Mouse (Mus musculus): ENCODE measurements around the gene Apeh.
"Not testable (repeated sequence)": the region's sequence is repeated elsewhere in the genome, so short reads cannot be mapped to it uniquely, and the experiment has no call there.

Gene Apeh

DNA sequence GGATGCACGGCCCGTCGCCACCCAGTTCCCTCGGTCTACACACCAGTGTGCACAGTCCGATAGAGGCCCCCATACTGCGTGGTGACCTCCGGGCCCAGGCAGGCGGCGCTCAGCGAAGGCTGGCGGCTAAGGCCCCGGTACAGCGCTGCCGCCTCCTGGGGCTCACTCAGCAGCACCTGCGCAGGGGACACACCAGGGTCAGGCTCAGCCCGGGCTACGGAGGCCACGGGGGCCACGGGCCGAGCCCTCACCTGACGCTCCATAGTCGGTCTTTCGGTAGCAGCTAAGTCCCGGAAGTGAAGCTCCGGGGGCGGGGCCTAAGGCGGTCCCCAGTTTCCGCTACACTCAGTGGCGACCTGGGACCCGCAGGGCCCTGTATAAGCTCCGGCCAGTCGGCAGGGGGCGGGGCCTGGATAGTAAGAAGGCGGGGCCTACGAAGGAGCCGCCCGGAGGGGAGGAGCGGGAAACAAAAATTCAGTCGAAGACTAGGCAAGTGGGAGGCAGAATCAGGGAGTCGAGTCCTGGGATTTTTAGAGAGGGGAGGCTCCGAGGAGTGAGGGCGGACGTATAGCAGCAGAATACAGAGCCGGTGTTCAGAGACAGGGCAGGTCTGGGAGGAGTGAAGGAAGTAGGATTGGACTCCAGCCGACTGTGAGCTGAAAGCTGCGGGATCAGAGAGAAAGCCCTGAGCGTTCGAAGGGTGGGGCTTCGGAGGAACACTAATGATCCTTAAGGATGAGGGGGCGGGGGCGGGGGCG is at the start of gene Apeh:
Gene Apeh, minus strand, starts transcription at position 423 of the 758 bp plus-strand sequence.
- DNase-seq (ENCODE audit: low read depth, low spot score): peak; percentile 97

DNA sequence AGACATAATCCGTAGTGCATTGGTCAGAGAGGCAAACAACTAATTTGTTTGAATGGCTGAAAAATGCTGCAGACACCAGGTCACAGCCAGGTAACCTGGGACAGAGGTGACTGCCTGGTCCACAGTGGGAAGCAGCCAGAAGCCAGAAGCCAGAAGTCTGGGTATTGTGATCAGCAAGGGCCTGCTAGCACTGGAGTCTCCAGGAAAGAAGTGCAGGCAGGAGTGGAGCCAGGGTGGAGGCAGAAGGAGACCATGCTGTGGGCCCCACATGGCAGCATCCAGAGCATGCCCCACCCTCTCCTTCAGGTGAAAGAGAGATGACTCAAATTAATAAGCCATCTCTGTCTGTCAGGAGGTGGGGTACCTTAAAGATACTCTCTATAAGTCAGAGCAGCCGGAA is 49.1 kb upstream of the Apeh start:
- DNase-seq (ENCODE audit: low read depth, low spot score): no peak

DNA sequence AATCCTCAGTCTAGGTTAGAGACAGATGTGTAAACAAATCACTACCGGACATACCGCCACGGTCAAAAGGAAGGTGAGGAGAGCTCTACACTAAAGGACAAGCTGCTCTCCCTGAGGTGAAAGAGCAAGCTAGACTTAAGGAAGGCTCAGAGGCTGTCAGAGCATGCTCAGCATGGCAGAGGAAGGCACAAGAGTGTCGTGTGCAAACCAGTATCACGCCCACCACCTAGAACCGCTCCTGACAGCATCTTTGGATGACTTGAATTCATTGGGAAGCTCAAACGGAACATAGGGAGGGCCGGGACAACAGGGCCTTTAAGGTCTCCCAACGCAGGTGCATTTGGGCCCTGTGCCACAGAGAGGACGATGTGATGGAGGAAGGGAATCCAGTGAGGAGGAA is 47.0 kb upstream of the Apeh start:
- DNase-seq (ENCODE audit: low read depth, low spot score): no peak

DNA sequence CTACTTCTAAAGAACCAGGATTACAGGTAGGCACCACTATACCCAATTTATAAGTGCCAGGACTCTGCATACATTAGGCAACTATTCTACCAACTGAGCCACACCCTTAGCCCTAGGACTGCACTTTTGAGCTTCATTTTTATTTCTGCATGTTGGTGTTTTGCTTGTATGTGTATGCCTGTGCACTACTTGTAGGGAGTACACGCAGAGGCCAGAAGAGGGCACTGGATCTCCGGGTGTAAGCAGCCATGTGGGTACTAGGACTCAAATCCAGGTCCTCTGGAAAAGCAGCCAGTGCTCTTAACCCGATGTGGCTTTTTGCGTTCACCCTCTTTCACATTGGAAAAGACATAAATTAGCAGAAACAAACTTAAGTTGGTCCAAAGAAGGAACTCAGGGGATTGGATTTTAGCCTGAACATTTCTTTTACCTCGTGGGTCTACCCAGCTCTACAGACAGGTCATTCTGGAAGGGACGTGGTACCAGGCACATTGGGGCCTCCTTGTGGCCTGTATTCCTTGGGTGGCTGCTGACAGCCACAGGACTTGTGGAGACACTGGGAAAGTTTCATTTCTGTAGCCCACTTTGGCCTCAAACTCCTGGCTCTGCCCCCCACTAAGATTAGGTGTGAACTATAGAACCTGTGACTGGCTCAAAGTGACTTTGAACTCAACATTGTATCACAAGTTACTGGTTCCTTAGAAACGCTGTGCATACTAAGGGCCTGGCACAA is 45.7 kb upstream of the Apeh start:
- DNase-seq (ENCODE audit: low read depth, low spot score): no peak

DNA sequence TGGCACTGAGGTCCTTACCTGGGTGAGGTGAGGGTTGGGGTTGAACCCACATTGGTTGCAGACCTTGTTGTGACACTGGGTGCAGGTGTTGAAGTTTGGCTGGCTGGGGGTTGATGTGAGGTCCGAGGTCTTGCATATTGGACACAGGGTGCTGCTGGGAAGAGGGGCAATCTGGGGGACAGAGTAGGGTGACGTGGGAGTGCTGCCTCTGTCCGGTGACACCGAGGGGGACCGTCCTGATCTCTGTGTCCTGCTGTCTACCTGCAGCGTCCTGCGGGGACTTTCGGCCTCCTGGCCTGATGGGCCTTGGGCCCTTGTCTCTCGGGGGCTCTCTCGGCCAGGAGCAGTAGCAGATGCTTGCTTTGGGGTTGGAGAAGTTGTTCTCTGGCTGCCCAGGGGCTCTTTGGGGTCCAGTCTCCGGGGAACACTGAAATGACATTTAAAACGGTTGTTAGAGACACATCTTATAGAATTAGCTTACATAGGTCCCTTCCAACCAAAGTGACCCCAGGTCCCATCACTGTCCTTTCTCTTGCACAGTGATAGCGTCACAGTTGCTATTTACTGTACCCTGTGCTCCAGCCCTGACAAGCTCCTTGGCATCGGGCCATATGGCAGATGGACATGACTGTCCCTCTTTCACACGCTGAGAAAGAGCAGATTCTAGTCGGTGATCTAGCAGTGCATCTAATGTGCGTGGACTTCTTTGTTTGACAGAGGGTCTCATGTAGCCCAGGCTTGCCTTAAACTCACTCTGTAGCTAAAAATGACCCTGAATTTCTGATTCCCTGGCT is 45.0 kb upstream of the Apeh start:
- no peak for DNase-seq (ENCODE audit: low read depth, low spot score)

DNA sequence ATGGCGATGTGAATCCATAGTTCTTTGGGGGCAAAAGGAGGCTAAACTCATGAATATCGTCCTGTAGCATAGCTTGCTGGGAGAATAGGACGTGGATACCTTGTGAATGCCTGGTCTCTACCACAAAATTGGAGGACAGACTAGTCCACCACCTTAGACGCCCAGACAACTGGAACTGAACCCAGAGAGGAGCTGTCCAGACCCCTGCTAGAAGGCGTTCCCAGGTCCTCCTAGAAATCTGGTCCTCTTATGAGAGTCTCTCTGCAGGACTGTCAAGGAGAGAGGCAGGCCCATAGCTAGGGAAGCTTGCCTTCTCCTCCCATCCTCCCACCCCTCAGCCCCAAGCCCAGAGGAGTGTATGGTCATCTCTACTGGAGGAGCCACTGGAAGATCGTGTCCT is 43.7 kb upstream of the Apeh start:
- DNase-seq (ENCODE audit: low read depth, low spot score): no peak

DNA sequence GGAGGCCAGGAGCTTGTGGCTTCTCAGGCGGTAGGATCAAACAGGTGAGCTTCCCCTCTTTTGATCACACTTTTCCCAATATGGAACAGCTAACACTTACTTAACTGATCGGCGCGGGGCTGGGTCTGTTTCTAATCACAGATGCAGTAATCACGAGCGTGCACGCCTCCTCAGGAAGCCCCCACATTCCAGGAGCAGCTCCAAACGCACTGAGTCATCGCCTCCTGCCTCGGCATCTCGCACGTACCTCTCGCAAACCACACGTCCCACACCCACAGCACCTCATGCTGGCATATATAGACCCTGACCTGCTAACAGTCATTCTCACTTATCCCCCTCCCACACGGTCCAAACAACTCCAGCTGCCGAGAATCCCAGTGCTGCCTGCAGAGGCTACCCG is 43.1 kb upstream of the Apeh start:
- no peak for DNase-seq (ENCODE audit: low read depth, low spot score)

DNA sequence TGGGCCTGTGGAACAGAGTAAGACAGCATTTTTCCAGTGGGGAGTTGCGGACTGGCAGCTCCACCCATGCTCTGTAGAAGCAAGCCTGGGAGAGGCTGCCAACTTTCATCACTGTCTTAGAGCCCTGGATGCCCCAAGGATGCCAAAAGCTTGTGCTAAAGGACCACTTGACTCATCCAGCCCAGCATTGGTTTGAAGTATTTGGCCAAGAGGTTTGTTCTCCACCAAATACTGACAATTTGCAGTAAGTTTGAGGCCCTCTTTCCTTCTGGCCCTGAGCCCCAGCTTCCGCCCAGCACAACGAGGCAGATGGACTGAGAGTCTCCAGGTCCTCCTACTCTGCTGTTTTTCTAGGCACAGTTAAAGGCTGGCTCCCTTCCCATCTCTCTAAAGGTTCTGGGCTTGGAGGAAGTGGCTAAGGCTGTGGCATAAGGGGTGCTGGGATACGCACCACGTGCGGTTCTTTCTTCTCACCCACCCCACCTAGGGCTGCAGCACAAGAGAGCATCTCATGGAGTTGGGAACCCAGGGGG is 42.6 kb upstream of the Apeh start:
- no peak for DNase-seq (ENCODE audit: low read depth, low spot score)

DNA sequence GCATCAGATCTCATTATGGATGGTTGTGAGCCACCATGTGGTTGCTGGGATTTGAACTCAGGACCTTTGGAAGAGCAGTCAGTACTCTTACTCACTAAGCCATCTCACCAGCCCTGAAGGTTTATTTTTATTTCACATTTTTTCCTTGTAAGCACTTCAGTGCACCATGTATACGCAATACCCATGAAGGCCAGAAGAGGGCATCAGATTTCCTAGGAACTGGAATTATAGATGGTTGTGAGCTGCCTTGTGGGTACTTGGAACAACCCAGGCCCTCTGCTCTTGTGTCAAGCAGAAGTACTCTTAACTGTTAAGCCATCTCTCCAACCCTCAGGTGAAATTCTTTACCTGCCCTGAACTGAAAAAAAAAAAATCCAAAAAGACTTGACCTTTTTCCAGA is 41.8 kb upstream of the Apeh start:
- peak; percentile 54 for DNase-seq (ENCODE audit: low read depth, low spot score)

DNA sequence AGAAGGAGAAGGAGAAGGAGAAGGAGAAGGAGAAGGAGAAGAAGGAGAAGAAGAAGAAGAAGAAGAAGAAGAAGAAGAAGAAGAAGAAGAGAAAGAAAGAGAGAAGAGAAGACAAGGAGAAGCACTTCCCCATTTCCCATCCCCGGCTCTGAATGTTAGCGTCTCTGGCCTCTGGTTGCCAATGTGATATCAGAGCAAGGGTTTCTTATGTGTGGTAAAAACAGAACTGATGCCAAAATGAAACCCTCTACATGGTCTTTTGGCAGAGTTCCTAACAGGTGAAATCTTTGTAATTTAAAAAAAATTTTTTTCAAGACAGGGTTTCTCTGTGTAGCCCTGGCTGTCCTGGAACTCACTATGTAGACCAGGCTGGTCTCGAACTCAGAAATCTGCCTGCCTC is 41.3 kb upstream of the Apeh start:
- not testable (repeated sequence) for DNase-seq (ENCODE audit: low read depth, low spot score)

DNA sequence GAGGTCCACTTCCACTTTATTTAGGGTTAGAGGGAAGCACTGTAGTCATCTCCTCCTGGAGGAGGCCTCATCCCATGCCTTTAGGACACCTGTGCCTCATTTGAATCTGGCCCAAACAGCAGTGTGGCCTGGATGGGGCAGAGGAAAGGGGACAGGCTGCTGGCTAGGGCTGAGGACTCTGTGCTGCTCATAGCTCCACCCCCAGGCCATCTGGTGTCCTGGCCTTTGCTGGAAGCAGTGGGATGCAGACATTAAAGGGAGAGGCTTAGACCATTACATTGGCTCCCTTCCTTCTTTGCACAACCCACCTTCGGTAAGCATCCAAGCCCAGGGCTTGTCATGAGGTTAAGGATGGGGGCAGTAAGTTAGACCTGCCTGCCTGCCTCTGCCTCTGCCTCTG is 39.1 kb upstream of the Apeh start:
- DNase-seq (ENCODE audit: low read depth, low spot score): no peak

DNA sequence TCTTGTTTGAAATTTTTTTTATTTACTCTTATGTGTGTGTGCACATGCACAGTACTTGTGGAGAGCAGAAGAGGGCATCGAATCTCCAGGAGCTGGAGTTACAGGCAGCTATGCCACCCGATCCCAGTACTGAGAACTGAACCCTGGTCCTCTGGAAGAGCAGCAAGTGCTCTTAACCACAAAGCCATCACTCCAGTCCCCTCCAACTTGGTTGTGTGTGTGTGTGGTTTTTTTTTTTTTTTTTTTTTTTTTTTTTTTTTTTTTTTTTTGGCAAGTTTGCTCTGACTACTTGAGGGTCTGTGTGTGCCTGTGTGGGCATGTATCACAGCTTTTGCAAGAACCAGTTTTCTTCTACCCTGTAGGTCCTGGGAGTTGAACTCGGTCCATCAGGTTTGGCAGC is 38.0 kb upstream of the Apeh start:
- DNase-seq (ENCODE audit: low read depth, low spot score): no peak

DNA sequence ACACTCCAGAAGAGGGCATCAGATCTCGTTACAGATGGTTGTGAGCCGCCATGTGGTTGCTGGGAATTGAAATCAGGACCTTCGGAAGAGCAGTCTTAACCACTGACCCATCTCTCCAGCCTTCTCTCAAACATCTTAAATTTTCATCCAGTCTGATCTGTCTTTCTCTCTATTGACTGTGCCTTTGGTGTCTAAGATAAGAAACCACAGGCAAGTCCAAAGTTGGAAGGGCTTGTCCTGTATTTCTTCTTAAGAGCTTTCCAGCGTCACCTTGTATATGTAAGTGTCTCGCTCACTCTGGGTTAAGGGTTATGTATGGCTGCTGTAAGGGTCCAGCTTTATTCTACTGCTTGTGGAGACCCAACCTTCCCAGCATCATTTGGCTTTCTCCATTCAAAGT is 37.1 kb upstream of the Apeh start:
- DNase-seq (ENCODE audit: low read depth, low spot score): no peak

DNA sequence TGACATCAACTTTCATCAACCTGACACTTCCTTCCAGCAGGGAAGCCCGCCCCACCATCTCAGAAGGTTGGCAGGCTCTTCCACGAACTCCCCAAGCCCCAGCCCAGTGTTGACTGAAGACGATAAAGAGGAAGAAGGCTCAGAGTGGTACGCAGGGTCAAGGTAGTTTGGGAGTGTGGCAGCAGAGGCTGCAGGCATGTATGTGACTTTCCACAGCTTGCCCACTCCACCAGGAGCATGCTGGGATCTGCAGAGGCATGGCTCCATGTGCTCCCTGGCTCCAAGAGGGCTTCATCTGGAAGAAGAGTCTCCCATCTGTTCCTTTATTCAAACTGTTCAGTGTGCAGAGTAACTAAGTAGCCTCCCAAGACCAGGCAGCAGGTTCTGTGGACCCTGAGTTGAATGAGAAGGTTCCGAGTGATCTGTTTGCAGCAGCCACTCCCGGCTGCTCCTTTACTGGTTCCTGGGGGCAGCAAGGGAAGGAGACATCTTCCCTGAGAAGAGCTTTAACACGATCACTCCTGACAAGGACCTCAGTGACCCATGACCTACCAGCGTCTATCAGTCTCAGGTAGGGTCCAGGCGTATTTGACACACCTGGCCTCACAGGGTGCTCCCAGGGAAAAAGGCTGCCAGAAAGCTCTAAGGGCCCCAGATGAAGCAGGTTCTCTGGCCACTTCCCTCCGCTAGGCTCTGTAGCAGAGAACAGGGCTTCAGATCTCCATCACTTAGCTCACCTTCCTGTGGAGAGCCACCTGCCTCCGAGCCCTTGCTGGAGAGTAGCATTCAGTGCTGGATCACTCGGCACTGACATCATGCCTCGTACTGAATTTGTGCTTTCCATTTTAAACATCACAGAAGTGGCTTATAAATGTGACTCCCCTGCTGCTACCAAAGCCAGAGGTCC is 34.9 kb upstream of the Apeh start:
- no peak for DNase-seq (ENCODE audit: low read depth, low spot score)

DNA sequence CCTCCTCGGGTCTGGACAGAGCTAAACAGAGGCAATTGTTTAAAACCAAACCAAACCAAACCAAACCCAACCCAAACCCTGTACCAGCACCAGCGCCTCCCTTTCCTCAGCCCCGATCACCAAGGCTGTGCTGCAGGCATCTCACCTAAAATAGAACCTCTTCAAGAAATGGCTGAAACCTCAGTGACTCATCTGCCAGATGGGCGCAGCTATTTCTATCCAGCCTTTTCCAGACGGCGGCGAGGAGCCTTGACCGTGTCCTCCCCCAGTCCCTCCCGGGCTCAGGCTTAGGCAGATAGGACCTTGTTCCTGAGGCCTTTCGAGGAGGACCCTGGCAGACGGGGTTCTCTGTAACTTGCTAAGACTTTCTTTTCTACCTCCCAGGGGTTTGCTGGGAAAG is 33.8 kb upstream of the Apeh start:
- DNase-seq (ENCODE audit: low read depth, low spot score): no peak

DNA sequence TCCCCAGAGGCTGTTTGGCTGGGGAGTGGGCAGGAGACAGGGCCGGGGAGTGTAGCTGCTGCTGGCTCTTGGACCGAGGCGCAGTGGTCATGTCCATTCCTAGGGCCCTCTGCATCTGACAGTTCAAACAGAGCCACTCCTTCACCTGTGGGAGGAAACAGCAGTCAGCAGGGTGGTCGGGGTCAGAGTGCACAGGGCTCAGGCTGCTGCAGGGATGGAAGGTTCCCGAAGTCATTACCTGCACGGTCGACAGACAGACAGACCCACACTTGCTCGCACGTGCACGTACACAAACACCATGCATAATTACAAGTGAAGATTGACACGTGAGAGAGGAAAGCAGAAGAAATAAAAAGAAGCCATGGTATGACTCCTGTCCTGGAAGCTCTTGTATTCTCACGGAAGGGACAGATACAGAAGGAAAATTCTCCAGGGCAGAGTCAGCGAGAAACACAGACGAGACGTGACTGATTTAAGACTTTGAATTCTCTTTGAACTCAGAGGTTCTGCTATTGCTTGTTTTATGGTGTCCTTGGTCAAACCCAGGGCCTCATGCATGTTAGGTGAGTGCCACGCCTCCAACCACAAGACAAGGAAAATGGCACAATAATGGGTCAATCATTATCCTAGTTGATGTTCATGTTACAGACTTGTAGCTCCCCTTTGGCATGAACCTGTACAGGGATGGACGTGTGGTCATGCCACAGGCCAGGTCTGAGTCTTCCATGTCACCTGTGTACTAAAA is 32.2 kb upstream of the Apeh start:
- DNase-seq (ENCODE audit: low read depth, low spot score): no peak

DNA sequence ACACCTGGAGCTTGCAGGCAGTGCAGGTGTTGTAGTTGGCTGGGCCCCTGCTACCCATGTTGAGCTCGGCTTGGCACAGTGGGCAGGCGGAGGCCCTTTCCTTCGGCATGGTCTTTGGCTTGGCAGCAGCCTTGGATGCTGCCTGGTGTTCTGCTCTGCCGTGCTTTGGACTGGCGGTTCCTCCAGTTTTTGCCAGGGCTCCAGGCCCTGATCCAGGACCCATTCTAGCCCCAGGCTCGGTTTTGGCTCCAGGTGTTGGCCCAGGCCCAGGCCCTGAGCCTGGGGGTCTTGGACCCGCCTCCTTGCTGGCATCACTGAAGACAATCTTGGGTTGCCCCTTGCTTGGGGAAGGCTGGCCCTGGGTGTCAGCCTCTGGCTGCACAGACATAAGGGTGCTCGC is 31.3 kb upstream of the Apeh start:
- no peak for DNase-seq (ENCODE audit: low read depth, low spot score)

DNA sequence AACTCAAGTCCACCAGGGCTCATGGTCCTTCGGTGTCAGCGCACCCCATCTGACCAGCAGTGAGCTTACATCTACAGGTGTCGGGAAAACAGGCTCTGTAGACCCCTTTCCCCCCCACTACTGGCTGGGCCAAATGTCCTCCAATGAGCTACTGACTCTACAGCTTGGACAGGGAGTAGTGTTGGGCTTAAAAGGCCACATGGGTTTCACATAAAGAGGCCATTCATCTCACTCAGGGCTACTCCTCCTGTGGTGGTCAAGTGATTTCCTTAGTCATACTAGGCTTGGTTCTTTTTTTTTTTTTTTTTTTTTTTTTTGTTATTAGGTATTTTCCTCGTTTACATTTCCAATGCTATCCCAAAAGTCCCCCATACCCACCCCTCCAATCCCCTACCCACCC is 29.5 kb upstream of the Apeh start:
- DNase-seq (ENCODE audit: low read depth, low spot score): no peak

DNA sequence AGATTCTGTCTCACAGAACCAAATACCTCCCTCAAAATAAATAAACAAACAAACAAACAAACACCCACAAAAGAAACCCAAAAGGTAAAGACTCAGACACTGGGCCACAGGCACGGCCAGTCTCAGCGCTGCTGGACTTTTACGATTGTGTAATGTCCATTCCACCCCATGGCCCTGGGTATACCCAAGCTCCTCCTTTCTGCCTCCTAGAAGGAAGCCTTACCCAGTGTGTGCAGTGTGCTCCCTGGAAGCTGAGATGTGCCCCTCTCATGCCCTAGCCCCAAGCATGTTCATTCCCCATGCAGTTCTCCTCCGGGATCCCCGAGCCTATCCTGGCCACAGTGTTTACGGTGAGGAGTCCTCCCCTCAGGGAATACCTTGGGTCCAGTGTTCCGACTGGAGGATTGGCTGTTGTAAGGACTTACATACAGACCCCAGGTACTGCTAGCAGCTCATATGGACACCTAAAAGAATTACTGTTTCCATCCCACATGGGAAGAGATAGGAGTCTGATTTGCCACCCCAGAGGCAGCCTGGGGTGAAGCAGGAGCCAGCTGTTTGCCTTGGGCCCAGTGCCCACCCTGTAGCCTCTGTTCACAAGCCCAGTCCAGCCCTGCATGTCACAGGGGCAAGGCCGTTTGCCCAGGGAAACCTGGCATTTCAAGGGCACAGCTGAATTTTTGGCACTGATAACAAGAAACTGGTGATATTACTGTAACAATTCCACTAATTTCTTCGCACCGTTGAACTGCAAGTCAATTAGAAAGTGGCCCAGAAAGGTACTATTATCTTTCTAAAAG is 27.0 kb upstream of the Apeh start:
- DNase-seq (ENCODE audit: low read depth, low spot score): no peak

DNA sequence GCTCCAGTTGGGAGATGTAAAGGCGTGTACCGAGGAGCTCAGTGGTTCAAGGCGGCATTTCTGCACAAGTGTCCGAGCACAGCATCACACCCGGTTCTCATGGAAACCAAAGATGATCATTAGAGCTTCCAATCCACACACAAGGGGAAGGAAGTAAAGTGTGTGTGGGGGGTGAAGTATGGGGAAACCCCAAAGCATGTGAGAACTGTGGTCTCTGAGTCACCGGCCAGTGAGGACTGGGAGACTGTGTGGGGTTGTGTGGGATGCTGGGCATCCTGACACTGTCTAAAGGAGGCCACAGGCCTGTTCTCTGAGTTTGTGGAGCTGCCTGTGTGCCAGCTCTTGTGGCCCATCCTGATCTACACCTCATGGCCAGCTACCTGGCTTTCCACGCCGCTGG is 26.3 kb upstream of the Apeh start:
- DNase-seq (ENCODE audit: low read depth, low spot score): no peak
